Mouse (Mus musculus): ENCODE results near the gene Slc40a1. TPM values are rescaled to one million over a fixed set of nuclear protein-coding genes. Genes with fewer than 3 reads are reported as not detected.
A peak's percentile ranks its signal among the peaks of the same experiment; 100 is the strongest.

The Slc40a1 gene
- total and polyA plus RNA-seq, 3 experiments = 7.4 to 19.5 (median 13.5) TPM

GRCm38 (mm10) chr1:45861162-45861561, 65.2 kb downstream of the Slc40a1 start:
- H3K27me3 ChIP-seq (ENCODE audit: control insufficient read depth, insufficient read depth, low read length) = no peaks in the 10 kb centered on the region
- TF ChIP-seq EP300 (IDR thresholded peaks at IDR 0.05; ENCODE audit: insufficient read depth, low read depth, low read length) (no peak), CTCF (IDR thresholded peaks at IDR 0.05) (no peak), POLR2A (IDR thresholded peaks at IDR 0.05; ENCODE audit: insufficient read depth, low read depth, low read length) (no peak)
- H3K4me3 ChIP-seq = no peak overlapping the region
- DNase-seq = no peak
- intact Hi-C loops (cut with DNase I) = no loop called here
- H3K4me1 ChIP-seq (ENCODE audit: control insufficient read depth, insufficient read depth, low read length) = peaks cover 14% of the 10 kb centered on the region
- H3K27ac ChIP-seq = no peak overlapping the region
- no peak overlapping the region for H3K9ac ChIP-seq (ENCODE audit: low read depth, low read length)
- no peaks in the 10 kb centered on the region for H3K79me2 ChIP-seq (replicated peaks; ENCODE audit: control insufficient read depth, insufficient read depth, low read length)
- peaks cover 13% of the 10 kb centered on the region for H3K36me3 ChIP-seq (ENCODE audit: control insufficient read depth, insufficient read depth, low read length)

GRCm38 (mm10) chr1:45860349-45860748, 66.0 kb downstream of the Slc40a1 start:
- Histone ChIP-seq H3K9ac (ENCODE audit: low read depth, low read length) (no peak overlapping the region), H3K27ac (peak overlapping the region; percentile 34), H3K4me1 (ENCODE audit: control insufficient read depth, insufficient read depth, low read length) (peaks cover 13% of the 10 kb centered on the region), H3K27me3 (ENCODE audit: control insufficient read depth, insufficient read depth, low read length) (no peaks in the 10 kb centered on the region), H3K79me2 (replicated peaks; ENCODE audit: control insufficient read depth, insufficient read depth, low read length) (no peaks in the 10 kb centered on the region), H3K36me3 (ENCODE audit: control insufficient read depth, insufficient read depth, low read length) (peaks cover 10% of the 10 kb centered on the region), H3K4me3 (no peak overlapping the region; the same call in 1 of the 2 replicates)
- intact Hi-C loops (cut with DNase I) = no loop called here
- TF ChIP-seq CTCF (IDR thresholded peaks at IDR 0.05) (no peak), EP300 (IDR thresholded peaks at IDR 0.05; ENCODE audit: insufficient read depth, low read depth, low read length) (no peak), POLR2A (IDR thresholded peaks at IDR 0.05; ENCODE audit: insufficient read depth, low read depth, low read length) (no peak)
- WGBS = 4% methylated on average over 5 of the region's 5 CpGs
- no peak for DNase-seq

Other genes starting within 250 kb of the Slc40a1 start
- gene Wdr75, start 131.4 kb downstream of the Slc40a1 start, total RNA-seq (2021) = 10 to 100 TPM; 19.1 to 22.8 TPM
- 27.8 and 40.0 TPM in 2 replicates for gene Wdr75, start 131.4 kb downstream of the Slc40a1 start, polyA plus RNA-seq (2012; rRNA removed)
- not detected for gene Gm5269, start 36.2 kb downstream of the Slc40a1 start, total RNA-seq (2021)
- not detected in 2 replicates for gene Gm5269, start 36.2 kb downstream of the Slc40a1 start, polyA plus RNA-seq (2012; rRNA removed)
- under 1 TPM; 0.42 to 0.73 TPM for gene Dnah7b, start 139.8 kb upstream of the Slc40a1 start, total RNA-seq (2021)
- 0.29 and 0.55 TPM in 2 replicates for gene Dnah7b, start 139.8 kb upstream of the Slc40a1 start, polyA plus RNA-seq (2012; rRNA removed)

Data from heart, adult 2 months (tissue).